Comparison of ENCODE assay signal across 24 mouse cellular contexts in the genomic region with DNA sequence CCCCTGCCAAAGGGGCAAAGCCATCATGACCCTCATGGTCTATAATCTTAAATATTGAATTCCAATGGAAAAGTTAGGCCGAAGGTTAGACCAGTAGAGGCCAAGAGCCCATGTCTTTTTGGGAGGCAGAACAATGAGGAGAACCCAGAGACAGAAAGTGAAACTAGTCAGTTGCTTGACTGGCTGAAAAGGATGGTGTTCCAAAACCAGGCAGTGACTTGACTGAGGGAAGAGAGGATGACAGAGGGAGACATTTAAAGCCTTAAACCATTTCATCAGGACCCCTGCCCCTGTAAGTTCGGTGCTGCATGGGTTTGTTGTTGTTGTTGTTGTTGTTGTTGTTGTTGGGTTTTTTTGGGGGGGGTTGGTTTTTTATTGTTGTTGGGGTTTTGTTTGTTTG.
DNase-seq lines count a peak whose midpoint lies in the region; ATAC-seq and TF ChIP-seq lines count a peak whose summit lies in the region.
"Had no signal": no experiment of that assay in that cellular context is flagged by ENCODE, and none has a peak within 500 bp of the region (broad histone marks: within the 10 kb centered on the region; RNA-seq: fewer than 3 reads in every experiment).

No protein-coding gene starts in this region.

- no peak overlapping the region for H3K9ac ChIP-seq in hindbrain, embryonic 11.5 days (ENCODE audit: low read depth, low read length)
- no peak overlapping the region for H3K9ac ChIP-seq in forebrain, embryonic 11.5 days (ENCODE audit: low read length)
- H3K9ac ChIP-seq: forebrain, embryonic 12.5 days; hindbrain, embryonic 13.5 days; intestine, embryonic 15.5 days; midbrain, embryonic 12.5 days; neural tube, embryonic 13.5 days had no signal

- H3K4me1 ChIP-seq in kidney, adult 2 months (ENCODE audit: control insufficient read depth, insufficient read depth, low read length): no peaks in the 10 kb centered on the region
- H3K4me1 ChIP-seq in hindbrain, embryonic 11.5 days (replicated peaks; ENCODE audit: control insufficient read depth, insufficient read depth, low read length): no peaks in the 10 kb centered on the region
- H3K4me1 ChIP-seq in forebrain, embryonic 11.5 days (replicated peaks; ENCODE audit: control insufficient read depth, insufficient read depth, low read length): no peaks in the 10 kb centered on the region
- H3K4me1 ChIP-seq: midbrain, embryonic 12.5 days had no signal

- DNase-seq in kidney, adult 2 months: no peak
- no peak for DNase-seq in kidney, adult 8-10 months
- DNase-seq in CD4-positive, CD25-positive, alpha-beta regulatory T cell, adult 2 months (ENCODE audit: low read depth, low spot score): peak; percentile 12
- peak; percentile 34 for DNase-seq in NIH3T3 (ENCODE audit: low read depth)
- no peak for DNase-seq in hindbrain, embryonic 11.5 days (ENCODE audit: low spot score)
- no peak for DNase-seq in forebrain, embryonic 11.5 days (ENCODE audit: low spot score)
- DNase-seq: adrenal gland, postnatal 25 days; B cell, adult 2 months; cerebellum, adult 11-12 months; cerebellum, postnatal 25 days; gastrocnemius, postnatal 10 days; heart, postnatal 10 days; kidney, postnatal 10 days; lung, adult 2 months; thymus, adult 18-20 months; thymus, postnatal 4 days had no signal

- TF ChIP-seq CTCF in kidney, adult 2 months (conservative IDR thresholded peaks at IDR 0.05; ENCODE audit: insufficient read depth, insufficient read length, low read depth, low read length): no peak

- no peaks in the 10 kb centered on the region for H3K36me3 ChIP-seq in kidney, adult 2 months (ENCODE audit: control insufficient read depth, insufficient read depth, low read length)
- H3K36me3 ChIP-seq in hindbrain, embryonic 11.5 days (ENCODE audit: control insufficient read depth, insufficient read depth, low read length): no peaks in the 10 kb centered on the region
- no peaks in the 10 kb centered on the region for H3K36me3 ChIP-seq in forebrain, embryonic 11.5 days (ENCODE audit: control insufficient read depth, insufficient read depth, low read length)
- H3K36me3 ChIP-seq: forebrain, embryonic 12.5 days; hindbrain, embryonic 13.5 days; intestine, embryonic 15.5 days; limb, embryonic 10.5 days; midbrain, embryonic 12.5 days; neural tube, embryonic 13.5 days had no signal

- H3K4me3 ChIP-seq in kidney, adult 2 months (ENCODE audit: insufficient read depth, low read depth, low read length): no peak overlapping the region
- H3K4me3 ChIP-seq in hindbrain, embryonic 11.5 days (ENCODE audit: low read depth, low read length): no peak overlapping the region
- no peak overlapping the region for H3K4me3 ChIP-seq in forebrain, embryonic 11.5 days (ENCODE audit: low read depth, low read length)
- H3K4me3 ChIP-seq: forebrain, embryonic 12.5 days; hindbrain, embryonic 13.5 days; intestine, embryonic 15.5 days; limb, embryonic 10.5 days; midbrain, embryonic 12.5 days; neural tube, embryonic 13.5 days had no signal

- H3K9me3 ChIP-seq in hindbrain, embryonic 11.5 days (ENCODE audit: control insufficient read depth, low read length): no peaks in the 10 kb centered on the region
- no peaks in the 10 kb centered on the region for H3K9me3 ChIP-seq in forebrain, embryonic 11.5 days (ENCODE audit: control insufficient read depth, low read length)
- H3K9me3 ChIP-seq: forebrain, embryonic 12.5 days; hindbrain, embryonic 13.5 days; intestine, embryonic 15.5 days; limb, embryonic 10.5 days; midbrain, embryonic 12.5 days; neural tube, embryonic 13.5 days had no signal

- no peaks in the 10 kb centered on the region for H3K27me3 ChIP-seq in kidney, adult 2 months (replicated peaks; ENCODE audit: control insufficient read depth, insufficient read depth, low read length)
- no peaks in the 10 kb centered on the region for H3K27me3 ChIP-seq in hindbrain, embryonic 11.5 days (ENCODE audit: control insufficient read depth, insufficient read depth, low read length)
- no peaks in the 10 kb centered on the region for H3K27me3 ChIP-seq in forebrain, embryonic 11.5 days (ENCODE audit: control insufficient read depth, insufficient read depth, low read length)
- H3K27me3 ChIP-seq: forebrain, embryonic 12.5 days; hindbrain, embryonic 13.5 days; intestine, embryonic 15.5 days; midbrain, embryonic 12.5 days; neural tube, embryonic 13.5 days had no signal

- TF ChIP-seq POLR2A in kidney, adult 2 months (IDR thresholded peaks at IDR 0.05; ENCODE audit: low read depth, low read length): no peak

- peak; percentile 34; the same call in 1 of the 2 replicates for ATAC-seq in megakaryocyte progenitor cell, adult 5-6 weeks (replicated peaks; ENCODE audit: poor library complexity)
- ATAC-seq in hindbrain, embryonic 11.5 days (ENCODE audit: low FRiP score): no peak
- ATAC-seq in forebrain, embryonic 11.5 days (replicated peaks; ENCODE audit: low FRiP score): no peak
- ATAC-seq: intestine, embryonic 15.5 days had no signal

- H3K4me2 ChIP-seq in hindbrain, embryonic 11.5 days (replicated peaks; ENCODE audit: low read depth, low read length): no peak overlapping the region
- no peak overlapping the region for H3K4me2 ChIP-seq in forebrain, embryonic 11.5 days (ENCODE audit: low read depth, low read length, severe bottlenecking)
- H3K4me2 ChIP-seq: forebrain, embryonic 12.5 days; heart, embryonic 11.5 days; hindbrain, embryonic 13.5 days; intestine, embryonic 15.5 days; midbrain, embryonic 12.5 days; neural tube, embryonic 13.5 days had no signal

- WGBS in kidney, adult 2 months: 87% methylated on average over 2 of the region's 2 CpGs
- WGBS in hindbrain, embryonic 11.5 days: 86% methylated on average over 2 of the region's 2 CpGs
- WGBS in forebrain, embryonic 11.5 days: 86% methylated on average over 2 of the region's 2 CpGs

- peak overlapping the region; percentile 41; the same call in 1 of the 2 replicates for H3K27ac ChIP-seq in kidney, adult 2 months (ENCODE audit: insufficient read depth, low read depth, low read length)
- no peak overlapping the region for H3K27ac ChIP-seq in hindbrain, embryonic 11.5 days (ENCODE audit: low read depth, low read length)
- H3K27ac ChIP-seq in forebrain, embryonic 11.5 days (ENCODE audit: low read depth, low read length): no peak overlapping the region
- H3K27ac ChIP-seq: forebrain, embryonic 12.5 days; hindbrain, embryonic 13.5 days; intestine, embryonic 15.5 days; limb, embryonic 10.5 days; midbrain, embryonic 12.5 days; neural tube, embryonic 13.5 days had no signal

Comparison
In these comparisons a context has a peak if more than half of its experiments do, and no peak if none do; other contexts are left out.
1. DNase-seq: peak in CD4-positive, CD25-positive, alpha-beta regulatory T cell, adult 2 months (single experiment) and NIH3T3 (single experiment); none in kidney, adult 2 months (single experiment), kidney, adult 8-10 months (0 of 2), hindbrain, embryonic 11.5 days (single experiment) and forebrain, embryonic 11.5 days (single experiment).